Mouse (Mus musculus): ENCODE results near the gene Ticrr.

GRCm38 (mm10) chr7:79626170-79626569 lies 33.8 kb upstream of the Ticrr start:
- TF ChIP-seq KAT2A (conservative IDR thresholded peaks at IDR 0.05; ENCODE audit: low read depth, low read length) (no peak), POLR2A (IDR thresholded peaks at IDR 0.05; ENCODE audit: control insufficient read depth in 1 of 2, insufficient read depth in 1 of 2, low read depth in 1 of 2, low read length in 2 of 2, poor library complexity in 1 of 2) (no peak), HCFC1 (IDR thresholded peaks at IDR 0.05; ENCODE audit: low read depth, low read length) (no peak), CTCF (IDR thresholded peaks at IDR 0.05 in 2 of 3, conservative IDR thresholded peaks at IDR 0.05 in 1 of 3; ENCODE audit: control insufficient read depth in 1 of 3, insufficient read depth in 1 of 3, low read depth in 2 of 3, low read length in 3 of 3, poor library complexity in 1 of 3, severe bottlenecking in 1 of 3) (no peak), GATA1 (IDR thresholded peaks at IDR 0.05; ENCODE audit: low read depth, low read length) (no peak), MAZ (IDR thresholded peaks at IDR 0.05; ENCODE audit: low read depth, low read length) (no peak)
